Mouse (Mus musculus) lung, adult 2 months (tissue): Measurements from ENCODE around the gene Rgs9. TPM values are rescaled to one million over a fixed set of nuclear protein-coding genes. Genes with fewer than 3 reads are reported as not detected.

Source experiments
- DNase-seq: peaks from one replicate; pipeline ENCODE4 v3.0.0; 2022
- H3K4me1 ChIP-seq: fragments of 200-500 bp; 2 replicates; pipeline ENCODE4 v1.6.1; 2011; ENCODE audit warnings: low read length; ENCODE audit not compliant: control insufficient read depth, insufficient read depth
- H3K4me3 ChIP-seq: fragments of 200-500 bp; replicated peaks from 2 replicates; pipeline ENCODE3; 2011; ENCODE audit warnings: low read depth, mild to moderate bottlenecking, control low read depth, low read length; ENCODE audit errors: extremely low read depth
- CTCF ChIP-seq: fragments of 200-500 bp; IDR thresholded peaks from 2 replicates; pipeline ENCODE4 v1.5.1; 2011; ENCODE audit warnings: mild to moderate bottlenecking, low read length, control low read depth; ENCODE audit not compliant: insufficient read depth
- POLR2A ChIP-seq: fragments of 200-500 bp; IDR thresholded peaks from 2 replicates; pipeline ENCODE4 v1.6.1; 2011; ENCODE audit warnings: low read depth, mild to moderate bottlenecking, control low read depth, low read length, borderline replicate concordance; ENCODE audit errors: extremely low read depth
- WGBS: fragments of 180-500 bp; shearing (Covaris S2); methylation state at CpG from one replicate; pipeline ENCODE4 v1.1.7; 2018; 5-methylcytosine and 5-hydroxymethylcytosine counted together
- polyA plus RNA-seq: library from polyadenylated mRNA; depleted of rRNA; stranded (reverse); fragments of >200 nt; gene quantifications from 2 replicates; pipeline ENCODE4 v1.2.3, GENCODE M21; 2012

Rgs9 gene
- polyA plus RNA-seq, 1 experiment, result 11.5 TPM

DNA sequence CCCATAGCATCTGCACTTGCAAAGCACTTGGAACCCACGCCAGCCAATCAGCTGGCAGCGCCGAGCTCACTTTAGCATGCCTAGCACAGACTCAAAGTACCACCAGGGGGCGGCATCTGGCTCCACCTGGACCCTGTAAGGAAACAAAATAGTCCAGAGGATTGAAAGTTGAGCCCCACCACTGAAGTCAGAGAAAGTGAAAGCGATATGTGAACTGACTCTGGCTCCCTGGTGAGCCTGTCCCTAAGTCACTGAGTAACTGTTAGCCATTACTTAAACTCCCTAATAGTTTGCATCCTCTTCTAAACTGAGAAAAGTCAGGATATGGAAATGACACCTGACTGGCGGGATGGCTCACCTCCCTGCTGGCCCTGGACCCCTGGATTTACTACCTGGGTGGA, 33.5 kb upstream of the Rgs9 start:
- peak; percentile 89 for DNase-seq
- WGBS, result 3% methylated on average over 6 of the region's 6 CpGs
- TF ChIP-seq POLR2A, result no peak
- peak; percentile 80 for TF ChIP-seq CTCF
- H3K4me3 ChIP-seq, result peak overlapping the region; percentile 62
- no peaks in the 10 kb centered on the region for H3K4me1 ChIP-seq

DNA sequence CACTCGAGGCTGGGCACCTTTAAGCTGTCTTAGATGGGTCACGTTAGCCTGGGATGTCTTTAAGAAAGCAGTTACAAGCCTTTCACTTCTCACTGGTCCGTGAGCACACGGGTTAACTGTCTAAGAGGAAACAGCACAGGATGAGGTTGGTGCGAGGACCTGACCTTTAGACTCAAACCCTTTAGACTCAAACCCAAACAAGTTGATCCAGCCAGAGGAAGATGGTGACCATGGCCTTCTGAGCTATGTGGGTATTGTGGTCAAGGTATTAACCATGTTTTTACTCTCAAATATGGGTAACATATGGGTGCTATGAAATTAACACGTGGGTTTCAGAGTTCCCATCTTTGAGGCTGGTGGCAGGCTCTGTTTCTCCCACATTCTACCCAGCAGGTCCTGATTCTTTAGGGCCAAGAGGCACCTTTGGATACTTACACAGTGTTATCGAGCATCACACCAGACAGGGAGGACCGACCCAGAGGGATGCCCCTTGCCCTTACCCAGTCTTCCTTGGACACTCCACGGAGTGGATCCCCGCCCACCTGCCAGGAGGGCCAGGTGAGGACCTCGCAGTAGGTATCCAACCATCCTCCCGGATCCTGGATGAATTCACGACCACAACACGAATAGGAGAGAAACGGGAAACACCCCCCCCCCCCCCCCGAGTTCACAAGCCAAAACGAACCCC, 32.9 kb upstream of the Rgs9 start:
- TF ChIP-seq POLR2A, result no peak
- WGBS, result 29% methylated on average over 17 of the region's 17 CpGs
- no peaks in the 10 kb centered on the region for H3K4me1 ChIP-seq
- DNase-seq, result no peak
- no peak overlapping the region for H3K4me3 ChIP-seq

DNA sequence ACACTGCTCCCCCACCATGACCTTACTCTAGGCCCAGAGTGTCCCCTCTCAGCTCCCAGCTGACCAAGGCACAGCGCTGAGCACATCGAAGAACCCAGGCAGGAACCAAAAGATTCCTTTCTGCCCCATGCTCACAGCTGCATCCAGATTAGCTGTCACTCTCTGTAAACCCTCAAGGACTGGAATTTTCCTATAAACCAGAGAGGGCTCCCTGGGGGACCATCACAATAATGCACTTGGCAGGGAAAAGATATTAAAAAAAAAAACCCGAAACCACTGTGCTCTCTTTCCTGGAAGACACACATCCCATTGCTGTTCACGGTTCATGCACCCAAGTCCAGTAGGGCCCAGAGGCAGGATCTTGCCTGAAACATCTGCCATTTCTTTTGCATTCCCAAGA, 31.4 kb upstream of the Rgs9 start:
- Histone ChIP-seq H3K4me3 (no peak overlapping the region), H3K4me1 (no peaks in the 10 kb centered on the region)
- TF ChIP-seq POLR2A (no peak), CTCF (no peak)
- no peak for DNase-seq
- WGBS, result 56% methylated on average over 4 of the region's 4 CpGs

DNA sequence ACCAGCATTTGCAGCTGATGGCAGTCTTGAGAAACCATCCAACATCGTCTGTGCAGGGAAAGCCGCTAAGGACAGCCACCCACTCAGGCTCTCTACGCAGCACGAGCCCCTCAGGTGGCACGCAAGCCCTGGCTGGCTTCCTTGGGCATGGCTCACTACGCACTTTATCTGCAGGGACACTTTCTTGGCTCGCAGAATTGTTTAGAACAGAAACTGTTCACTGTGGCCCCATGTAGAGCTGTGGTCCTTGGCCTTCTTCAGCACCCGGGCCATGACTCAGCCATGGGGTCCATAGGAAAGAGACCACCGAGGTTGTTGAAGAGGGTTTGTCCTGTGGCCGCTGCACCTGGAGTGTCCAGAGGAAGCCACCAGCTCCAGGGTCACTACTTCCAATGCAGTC, 30.0 kb upstream of the Rgs9 start:
- H3K4me1 ChIP-seq, result no peaks in the 10 kb centered on the region
- TF ChIP-seq POLR2A (no peak), CTCF (no peak)
- H3K4me3 ChIP-seq, result no peak overlapping the region
- 84% methylated on average over 10 of the region's 10 CpGs for WGBS
- DNase-seq, result no peak

DNA sequence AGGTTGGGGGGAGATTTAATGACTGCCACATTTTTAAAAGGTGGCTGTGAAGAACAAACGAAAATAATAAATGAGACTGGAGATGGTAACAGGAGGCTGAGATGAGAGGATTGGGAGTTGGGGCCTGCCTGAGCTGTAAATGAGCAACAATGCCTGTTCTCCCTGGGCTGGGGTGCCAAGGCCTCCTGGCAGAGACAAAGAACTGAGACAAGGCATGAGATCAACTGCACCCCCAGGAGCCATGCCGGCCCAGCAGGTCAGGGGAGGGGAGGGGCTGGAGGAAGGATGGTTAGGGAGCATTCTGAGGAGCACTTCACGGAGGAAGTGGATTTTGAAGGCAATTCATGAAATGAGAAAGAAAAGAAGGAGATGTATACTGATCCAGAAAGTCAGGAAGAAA, 29.5 kb upstream of the Rgs9 start:
- DNase-seq, result no peak

DNA sequence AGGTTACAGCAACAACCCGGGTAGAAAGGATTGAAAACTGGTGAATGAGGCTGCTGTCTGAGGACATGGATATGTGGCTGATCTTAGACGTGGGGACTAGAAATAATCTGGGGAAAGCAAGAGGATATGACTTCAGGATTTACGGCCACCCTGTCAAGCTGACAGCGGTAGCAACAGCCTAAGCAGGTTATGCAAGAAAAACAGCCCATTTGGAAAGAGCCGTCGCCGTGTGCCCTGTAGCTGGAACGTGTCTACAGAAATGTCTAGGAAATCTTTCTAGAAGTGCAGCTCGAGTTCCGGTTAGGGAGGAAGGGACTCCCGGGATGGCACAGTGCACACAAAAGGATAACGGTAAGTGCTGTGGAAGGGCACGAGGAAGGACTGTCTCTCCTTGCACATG, 28.3 kb upstream of the Rgs9 start:
- TF ChIP-seq CTCF (no peak), POLR2A (no peak)
- WGBS, result 47% methylated on average over 13 of the region's 13 CpGs

More for the DNA sequence above, 29.5 kb upstream of the Rgs9 start:
- Histone ChIP-seq H3K4me1 (no peaks in the 10 kb centered on the region), H3K4me3 (no peak overlapping the region)
- 55% methylated on average over 3 of the region's 3 CpGs for WGBS
- TF ChIP-seq POLR2A (no peak), CTCF (no peak)

GRCm38 (mm10) chr11:109320361-109320933, 22.5 kb upstream of the Rgs9 start:
- TF ChIP-seq CTCF (no peak), POLR2A (no peak)
- WGBS, result 57% methylated on average over 8 of the region's 8 CpGs
- no peak for DNase-seq

More for the DNA sequence above, 28.3 kb upstream of the Rgs9 start:
- no peak overlapping the region for H3K4me3 ChIP-seq
- no peaks in the 10 kb centered on the region for H3K4me1 ChIP-seq
- no peak for DNase-seq

DNA sequence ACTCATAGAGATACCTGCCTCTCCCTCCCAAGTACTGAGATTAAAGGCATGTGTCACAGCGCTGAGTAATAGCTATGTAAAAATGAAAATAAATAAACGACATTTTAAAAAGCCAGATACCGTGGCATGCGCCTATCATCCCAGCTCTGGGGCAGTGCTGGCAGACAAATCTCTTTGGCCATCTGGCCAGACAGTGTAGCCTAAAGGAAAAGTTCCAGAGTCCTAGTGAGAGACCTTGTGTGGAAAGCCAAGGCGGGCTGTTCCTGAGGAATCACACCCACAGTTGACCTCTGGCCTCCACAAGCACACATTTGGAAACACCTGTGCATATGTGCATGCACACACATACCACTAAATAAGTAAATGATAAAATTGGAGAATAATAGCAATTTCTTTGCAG, 22.0 kb upstream of the Rgs9 start:
- no peak overlapping the region for H3K4me3 ChIP-seq
- H3K4me1 ChIP-seq, result no peaks in the 10 kb centered on the region
- 78% methylated on average over 5 of the region's 5 CpGs for WGBS
- DNase-seq, result no peak
- TF ChIP-seq CTCF, result no peak
- TF ChIP-seq POLR2A, result no peak

More at GRCm38 (mm10) chr11:109320361-109320933, 22.5 kb upstream of the Rgs9 start:
- H3K4me3 ChIP-seq, result no peak overlapping the region
- H3K4me1 ChIP-seq, result no peaks in the 10 kb centered on the region

- DNase-seq, result no peak
- WGBS, result 84% methylated on average over 4 of the region's 4 CpGs
- no peaks in the 10 kb centered on the region for H3K4me1 ChIP-seq
- TF ChIP-seq CTCF, result no peak
- no peak for TF ChIP-seq POLR2A
- no peak overlapping the region for H3K4me3 ChIP-seq
These were observed 21.5 kb upstream of the Rgs9 start for GRCm38 (mm10) chr11:109319471-109319870.

DNA sequence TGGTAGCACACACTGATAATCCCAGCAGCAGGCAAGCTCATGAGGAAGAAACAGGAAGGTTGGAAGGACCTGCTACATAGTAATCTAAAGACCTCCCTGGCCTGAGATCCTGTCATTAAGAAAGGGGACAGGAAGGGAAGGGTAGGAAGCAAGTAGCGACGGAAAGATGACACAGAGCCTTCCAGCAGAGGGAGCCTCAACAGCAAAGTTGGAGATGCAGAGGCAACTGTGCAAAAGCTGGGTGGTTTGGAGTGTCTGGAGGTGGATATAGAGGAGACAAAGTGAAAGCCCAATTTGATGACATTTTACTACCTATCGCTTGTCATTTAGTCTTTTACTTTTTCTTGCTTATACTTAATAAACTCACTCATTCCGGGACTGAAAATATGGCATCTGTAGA, 19.0 kb upstream of the Rgs9 start:
- no peak for DNase-seq
- 34% methylated on average over 4 of the region's 4 CpGs for WGBS
- peak; percentile 81 for TF ChIP-seq CTCF
- no peak for TF ChIP-seq POLR2A
- H3K4me3 ChIP-seq, result no peak overlapping the region
- H3K4me1 ChIP-seq, result no peaks in the 10 kb centered on the region
